In the genomic region with DNA sequence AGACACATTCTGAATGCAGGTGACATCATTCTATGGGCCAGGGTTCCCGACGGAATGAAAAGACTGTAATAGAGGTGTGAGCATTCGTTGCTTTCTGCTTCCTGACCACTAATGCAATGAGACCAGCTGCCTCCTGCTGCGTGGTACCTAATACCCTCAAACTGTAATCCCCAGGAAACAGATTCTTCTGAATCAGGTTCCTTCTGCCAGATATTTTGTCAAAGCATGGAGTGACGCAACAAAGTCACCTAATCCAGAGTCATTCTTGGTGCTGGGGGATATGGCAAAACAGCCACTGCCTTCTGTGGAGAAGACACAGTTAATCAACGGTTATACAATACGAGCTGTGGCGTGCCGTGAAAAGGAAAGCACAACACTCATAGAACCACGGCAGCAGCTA, we compare ENCODE assay signal across 23 mouse cellular contexts. TPM values are rescaled to one million over a fixed set of nuclear protein-coding genes. Genes with fewer than 3 reads are reported as not detected.
A peak's percentile ranks its signal among the peaks of the same experiment; 100 is the strongest.
DNase-seq lines count a peak whose midpoint lies in the region; ATAC-seq and TF ChIP-seq lines count a peak whose summit lies in the region.
"Had no signal": no experiment of that assay in that cellular context is flagged by ENCODE, and none has a peak within 500 bp of the region (broad histone marks: within the 10 kb centered on the region; RNA-seq: fewer than 3 reads in every experiment).

No protein-coding gene starts in this region.

- H3K4me1 ChIP-seq in liver, embryonic 14.5 days (replicated peaks; ENCODE audit: control insufficient read depth in 2 of 2, insufficient read depth in 2 of 2, low read length in 1 of 2), result peaks cover 20 to 30% of the 10 kb centered on the region in 2 experiments
- H3K4me1 ChIP-seq in liver, embryonic 12.5 days, result peaks cover 59% of the 10 kb centered on the region
- peaks cover 3% of the 10 kb centered on the region; the same call in 1 of the 2 replicates for H3K4me1 ChIP-seq in lung, postnatal 0 days (ENCODE audit: insufficient read depth, low read depth, low read length)

- no peaks in the 10 kb centered on the region for H3K79me2 ChIP-seq in myocyte (ENCODE audit: control insufficient read depth, insufficient read depth)

- TF ChIP-seq CTCF in liver, embryonic 14.5 days (IDR thresholded peaks at IDR 0.05; ENCODE audit: low read depth), result no peak
- no peak for TF ChIP-seq CTCF in lung, postnatal 0 days (IDR thresholded peaks at IDR 0.05)

- H3ac ChIP-seq in myocyte (ENCODE audit: control insufficient read depth, insufficient read length), result no peak overlapping the region

- no peak overlapping the region for H3K9ac ChIP-seq in liver, embryonic 14.5 days (replicated peaks)
- H3K9ac ChIP-seq in liver, embryonic 12.5 days, result no peak overlapping the region
- H3K9ac ChIP-seq in lung, postnatal 0 days (replicated peaks; ENCODE audit: low read depth), result no peak overlapping the region
- H3K9ac ChIP-seq: forebrain, embryonic 13.5 days; heart, embryonic 13.5 days; hindbrain, embryonic 12.5 days had no signal

- ATAC-seq in liver, embryonic 14.5 days (ENCODE audit: insufficient read depth), result no peak
- no peak for ATAC-seq in liver, embryonic 12.5 days
- ATAC-seq in common myeloid progenitor, adult 5-6 weeks (replicated peaks; ENCODE audit: low read depth, poor library complexity, severe bottlenecking), result peak; percentile 7; the same call in 1 of the 2 replicates
- no peak for ATAC-seq in lung, postnatal 0 days
- ATAC-seq: forebrain, embryonic 13.5 days; hindbrain, embryonic 16.5 days had no signal

- H3K27me3 ChIP-seq in liver, embryonic 14.5 days (ENCODE audit: control insufficient read depth, insufficient read depth, low read length), result no peaks in the 10 kb centered on the region
- H3K27me3 ChIP-seq in liver, embryonic 12.5 days (replicated peaks), result no peaks in the 10 kb centered on the region; the same call in 1 of the 2 replicates
- no peaks in the 10 kb centered on the region for H3K27me3 ChIP-seq in myocyte (ENCODE audit: control insufficient read depth, insufficient read depth, insufficient read length)
- H3K27me3 ChIP-seq in lung, postnatal 0 days (replicated peaks; ENCODE audit: insufficient read depth, low read length), result no peaks in the 10 kb centered on the region
- H3K27me3 ChIP-seq: hindbrain, embryonic 12.5 days had no signal

- H3K4me3 ChIP-seq in liver, embryonic 14.5 days (ENCODE audit: insufficient read depth in 1 of 2, low read depth in 2 of 2, low read length in 2 of 2), result no peak overlapping the region
- no peak overlapping the region for H3K4me3 ChIP-seq in liver, embryonic 12.5 days
- H3K4me3 ChIP-seq in myocyte, result no peak overlapping the region
- H3K4me3 ChIP-seq in lung, postnatal 0 days (ENCODE audit: low read depth, low read length), result no peak overlapping the region
- H3K4me3 ChIP-seq: embryonic facial prominence, embryonic 10.5 days; forebrain, embryonic 13.5 days; gastrocnemius, adult 2 months; heart, embryonic 13.5 days; hindbrain, embryonic 12.5 days had no signal

- TF ChIP-seq EP300 in liver, embryonic 14.5 days (IDR thresholded peaks at IDR 0.05; ENCODE audit: low read depth), result no peak
- no peak for TF ChIP-seq EP300 in lung, postnatal 0 days (IDR thresholded peaks at IDR 0.05)

- H3K9me3 ChIP-seq in liver, embryonic 14.5 days (ENCODE audit: control insufficient read depth, low read length), result no peaks in the 10 kb centered on the region
- no peaks in the 10 kb centered on the region for H3K9me3 ChIP-seq in liver, embryonic 12.5 days (replicated peaks)
- no peaks in the 10 kb centered on the region for H3K9me3 ChIP-seq in lung, postnatal 0 days (ENCODE audit: low read length)
- H3K9me3 ChIP-seq: embryonic facial prominence, embryonic 10.5 days; forebrain, embryonic 13.5 days; heart, embryonic 13.5 days; hindbrain, embryonic 12.5 days had no signal

- H3K36me3 ChIP-seq in liver, embryonic 14.5 days (replicated peaks; ENCODE audit: control insufficient read depth, insufficient read depth, low read depth), result no peaks in the 10 kb centered on the region
- no peaks in the 10 kb centered on the region for H3K36me3 ChIP-seq in liver, embryonic 12.5 days
- no peaks in the 10 kb centered on the region for H3K36me3 ChIP-seq in myocyte (ENCODE audit: control insufficient read depth, insufficient read depth)
- H3K36me3 ChIP-seq in lung, postnatal 0 days (ENCODE audit: insufficient read depth, low read length), result no peaks in the 10 kb centered on the region
- H3K36me3 ChIP-seq: embryonic facial prominence, embryonic 10.5 days; heart, embryonic 13.5 days; hindbrain, embryonic 12.5 days had no signal

- no peak for TF ChIP-seq POLR2A in myocyte (IDR thresholded peaks at IDR 0.05; ENCODE audit: insufficient read length, low read depth)

- peak overlapping the region; percentile 21; the same call in 1 of the 2 replicates for H3K4me2 ChIP-seq in liver, embryonic 14.5 days (ENCODE audit: low read depth)
- H3K4me2 ChIP-seq in liver, embryonic 12.5 days, result no peak overlapping the region
- peak overlapping the region; percentile 50 for H3K4me2 ChIP-seq in myocyte (ENCODE audit: low read depth)
- H3K4me2 ChIP-seq in lung, postnatal 0 days (replicated peaks; ENCODE audit: low read depth, low read length), result no peak overlapping the region
- H3K4me2 ChIP-seq: forebrain, embryonic 13.5 days; heart, embryonic 13.5 days; hindbrain, embryonic 12.5 days had no signal

- H3K27ac ChIP-seq in liver, embryonic 14.5 days, result no peak overlapping the region
- no peak overlapping the region for H3K27ac ChIP-seq in liver, embryonic 12.5 days
- H3K27ac ChIP-seq in lung, postnatal 0 days (ENCODE audit: low read length), result no peak overlapping the region
- H3K27ac ChIP-seq: embryonic facial prominence, embryonic 10.5 days; forebrain, embryonic 13.5 days; gastrocnemius, adult 2 months; heart, embryonic 13.5 days; hindbrain, embryonic 12.5 days had no signal

- DNase-seq in liver, embryonic 14.5 days (ENCODE audit: low read depth in 3 of 3, low spot score in 3 of 3), result no peak
- DNase-seq in 416B (ENCODE audit: low read depth), result peak; percentile 96
- DNase-seq in lung, postnatal 0 days (ENCODE audit: low spot score), result no peak
- no peak for DNase-seq in right cerebral cortex, postnatal 36 days (ENCODE audit: low spot score in 2 of 2)
- DNase-seq: adrenal gland, postnatal 10 days; cerebellum, adult 11-12 months; cerebellum, adult 9-11 months; cerebellum, postnatal 36 days; gastrocnemius, adult 2 months; gastrocnemius, postnatal 25 days; heart, adult 11 months; heart, postnatal 4 days had no signal

- WGBS in liver, embryonic 14.5 days (ENCODE audit: insufficient replicate concordance), result 39% methylated on average over 10 of the region's 10 CpGs
- 52% methylated on average over 10 of the region's 10 CpGs for WGBS in liver, embryonic 12.5 days (ENCODE audit: insufficient replicate concordance)
- WGBS in lung, postnatal 0 days, result 61% methylated on average over 10 of the region's 10 CpGs

TF ChIP-seq in myocyte, 11 proteins besides CTCF, POLR2A, EP300 and RAD21:
- TF ChIP-seq MYOD1 (IDR thresholded peaks at IDR 0.05; ENCODE audit: control insufficient read depth in 1 of 3, insufficient read length in 2 of 3, low read depth in 2 of 3), result no peak
- TF ChIP-seq TCF12 (IDR thresholded peaks at IDR 0.05; ENCODE audit: insufficient read depth, poor library complexity, severe bottlenecking), result no peak
- no peak for TF ChIP-seq CEBPB (IDR thresholded peaks at IDR 0.05; ENCODE audit: insufficient read depth, poor library complexity, severe bottlenecking)
- TF ChIP-seq POLR2AphosphoS2 (IDR thresholded peaks at IDR 0.05; ENCODE audit: insufficient read length, low read depth), result no peak
- no peak for TF ChIP-seq E2F4 (IDR thresholded peaks at IDR 0.05; ENCODE audit: insufficient read depth)
- no peak for TF ChIP-seq USF1 (IDR thresholded peaks at IDR 0.05; ENCODE audit: low read depth)

RNA-seq across cellular contexts. Expression of a gene that starts 2.4 kb away (rescaled TPM):
- polyA plus RNA-seq in liver, embryonic 14.5 days (2012; rRNA removed), result 0.48 and 0.83 TPM in 2 replicates
- polyA plus RNA-seq in liver, embryonic 14.5 days (2014; fragmentation: Nextera tagmentation; extraction: Ambion mirVana), result 0.90 and 1.4 TPM in 2 replicates
- polyA plus RNA-seq in liver, embryonic 12.5 days (2016; fragmentation: Nextera tagmentation; extraction: Ambion mirVana), result 2.2 and 2.3 TPM in 2 replicates
- total RNA-seq in common myeloid progenitor, adult 5-6 weeks (2017), result 10.5 and 11.5 TPM in 2 replicates
- 1.7 TPM for polyA plus RNA-seq in myocyte (2012; fragmentation: generic; extraction: Trizol)
- 5.0 and 7.7 TPM in 2 replicates for polyA plus RNA-seq in lung, postnatal 0 days (2015; fragmentation: Nextera tagmentation; extraction: Ambion mirVana)

RNA-seq across cellular contexts. Expression of a gene that starts 2.9 kb away (rescaled TPM):
- polyA plus RNA-seq in liver, embryonic 14.5 days (2012; rRNA removed), result 2.3 and 2.8 TPM in 2 replicates
- 3.5 and 3.7 TPM in 2 replicates for polyA plus RNA-seq in liver, embryonic 14.5 days (2014; fragmentation: Nextera tagmentation; extraction: Ambion mirVana)
- 6.8 and 8.0 TPM in 2 replicates for polyA plus RNA-seq in liver, embryonic 12.5 days (2016; fragmentation: Nextera tagmentation; extraction: Ambion mirVana)
- 4.3 and 6.9 TPM in 2 replicates for total RNA-seq in common myeloid progenitor, adult 5-6 weeks (2017)
- polyA plus RNA-seq in myocyte (2012; fragmentation: generic; extraction: Trizol), result 8.3 TPM
- 5.0 and 6.6 TPM in 2 replicates for polyA plus RNA-seq in lung, postnatal 0 days (2015; fragmentation: Nextera tagmentation; extraction: Ambion mirVana)

RNA-seq across cellular contexts. Expression of a gene that starts 21.6 kb away (rescaled TPM):
- polyA plus RNA-seq in liver, embryonic 14.5 days (2012; rRNA removed), result 8.7 and 14.8 TPM in 2 replicates
- polyA plus RNA-seq in liver, embryonic 14.5 days (2014; fragmentation: Nextera tagmentation; extraction: Ambion mirVana), result 14.7 and 15.9 TPM in 2 replicates
- polyA plus RNA-seq in liver, embryonic 12.5 days (2016; fragmentation: Nextera tagmentation; extraction: Ambion mirVana), result 18.7 and 22.3 TPM in 2 replicates
- total RNA-seq in common myeloid progenitor, adult 5-6 weeks (2017), result 22.7 and 36.1 TPM in 2 replicates
- polyA plus RNA-seq in myocyte (2012; fragmentation: generic; extraction: Trizol), result 3.9 TPM
- 21.6 and 26.1 TPM in 2 replicates for polyA plus RNA-seq in lung, postnatal 0 days (2015; fragmentation: Nextera tagmentation; extraction: Ambion mirVana)

RNA-seq across cellular contexts. Expression of a gene that starts 21.6 kb away (rescaled TPM):
- 40.5 and 72.5 TPM in 2 replicates for polyA plus RNA-seq in liver, embryonic 14.5 days (2012; rRNA removed)
- polyA plus RNA-seq in liver, embryonic 14.5 days (2014; fragmentation: Nextera tagmentation; extraction: Ambion mirVana), result 189 and 200 TPM in 2 replicates
- 216 and 221 TPM in 2 replicates for polyA plus RNA-seq in liver, embryonic 12.5 days (2016; fragmentation: Nextera tagmentation; extraction: Ambion mirVana)
- total RNA-seq in common myeloid progenitor, adult 5-6 weeks (2017), result 220 and 300 TPM in 2 replicates
- polyA plus RNA-seq in myocyte (2012; fragmentation: generic; extraction: Trizol), result 181 TPM
- polyA plus RNA-seq in lung, postnatal 0 days (2015; fragmentation: Nextera tagmentation; extraction: Ambion mirVana), result 165 and 174 TPM in 2 replicates

RNA-seq across cellular contexts. Expression of a gene that starts 47.7 kb away (rescaled TPM):
- 0.01 TPM in 1 of 2 replicates, not detected in the other for polyA plus RNA-seq in liver, embryonic 14.5 days (2012; rRNA removed)
- not detected in 2 replicates for polyA plus RNA-seq in liver, embryonic 14.5 days (2014; fragmentation: Nextera tagmentation; extraction: Ambion mirVana)
- polyA plus RNA-seq in liver, embryonic 12.5 days (2016; fragmentation: Nextera tagmentation; extraction: Ambion mirVana), result not detected in 2 replicates
- not detected in 2 replicates for total RNA-seq in common myeloid progenitor, adult 5-6 weeks (2017)
- not detected for polyA plus RNA-seq in myocyte (2012; fragmentation: generic; extraction: Trizol)
- not detected in 2 replicates for polyA plus RNA-seq in lung, postnatal 0 days (2015; fragmentation: Nextera tagmentation; extraction: Ambion mirVana)
- total RNA-seq: adrenal gland, postnatal 10 days; adrenal gland, postnatal 4 days; ES-E14; gastrocnemius, adult 2 months; gastrocnemius, postnatal 25 days; heart, postnatal 4 days had no signal
- polyA plus RNA-seq: embryonic facial prominence, embryonic 10.5 days; forebrain, embryonic 13.5 days; heart, embryonic 13.5 days; heart, postnatal 0 days; hindbrain, embryonic 12.5 days had no signal

Comparison
In these comparisons a context has a peak if more than half of its experiments do, and no peak if none do; other contexts are left out.
1. H3K4me2 ChIP-seq: peak in liver, embryonic 14.5 days (single experiment) and myocyte (single experiment); none in liver, embryonic 12.5 days (single experiment) and lung, postnatal 0 days (single experiment).